Mouse (Mus musculus) left cerebral cortex, postnatal 10 days (tissue): ENCODE results near the gene Plppr3. TPM values are rescaled to one million over a fixed set of nuclear protein-coding genes. Genes with fewer than 3 reads are reported as not detected.
A peak's percentile ranks its signal among the peaks of the same experiment; 100 is the strongest.

ENCODE experiments used
- DNase-seq, 2 experiments: peaks; one replicate each; pipeline ENCODE4 v3.0.0; 2021 to 2022; ENCODE audit warnings: low spot score in 2 of 2, mixed read lengths in 1 of 2; ENCODE audit errors: extremely low spot score in 1 of 2
- intact Hi-C: fragments of 180-260 bp; cut with DNase I; formaldehyde crosslinking; loops from one replicate; pipeline ENCODE4 v1.15.1; 2025
- total RNA-seq, 2 experiments: library from RNA; stranded (reverse); gene quantifications; 2 replicates each; pipeline ENCODE4 v1.2.3; 2021

Gene Plppr3
- total RNA-seq, 2 experiments from 2014 or later, result 135 to 142 TPM

- intact Hi-C loops, result loop anchor here (10.0 kb wide), 1 partner anchor 117 kb away; no protein-coding TSS in a partner anchor
Observed at GRCm38 (mm10) chr10:79838151-79838550, 36.3 kb downstream of the Plppr3 start.

GRCm38 (mm10) chr10:79836918-79837317 is 37.5 kb downstream of the Plppr3 start:
- intact Hi-C loops, result loop anchor here (10.0 kb wide), 1 partner anchor 118 kb away; no protein-coding TSS in a partner anchor
- DNase-seq, result no peak

More at GRCm38 (mm10) chr10:79838151-79838550, 36.3 kb downstream of the Plppr3 start:
- no peak for DNase-seq

DNA sequence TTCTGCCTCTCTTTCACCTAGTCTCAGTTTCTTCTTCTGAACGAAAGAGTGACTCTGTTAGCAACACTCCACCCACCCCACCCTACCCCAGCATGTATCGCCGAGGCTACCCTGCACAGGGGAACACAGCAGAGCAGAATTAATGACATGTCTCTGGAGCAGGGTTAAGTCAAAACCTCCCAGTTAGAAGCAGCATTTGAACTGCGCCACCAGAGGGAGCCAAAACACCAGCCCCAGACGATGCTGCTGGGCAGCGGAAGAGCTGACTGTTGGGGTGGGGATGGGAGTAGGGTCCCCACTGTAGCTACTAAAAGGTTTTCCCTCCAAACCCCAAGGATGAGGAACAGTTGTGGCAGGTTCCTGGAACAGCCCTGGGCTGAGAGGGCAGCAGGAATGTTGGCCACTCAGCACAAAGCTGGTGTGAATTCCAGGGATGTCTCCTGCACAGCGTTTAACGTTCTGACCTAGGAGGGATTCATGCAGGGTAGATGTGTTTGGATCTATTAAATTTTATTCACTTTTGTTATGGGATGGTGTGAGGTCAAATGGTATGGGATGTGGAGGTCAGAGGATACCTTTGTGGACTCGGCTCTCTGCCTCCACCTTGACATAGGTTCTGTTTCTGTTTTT is 39.5 kb downstream of the Plppr3 start:
- intact Hi-C loops, result loop anchor here (2.0 to 10.0 kb wide), 2 partner anchors 90 to 120 kb away; no protein-coding TSS in a partner anchor
- DNase-seq, result peak in 1 of 2 experiments; percentile 84

DNA sequence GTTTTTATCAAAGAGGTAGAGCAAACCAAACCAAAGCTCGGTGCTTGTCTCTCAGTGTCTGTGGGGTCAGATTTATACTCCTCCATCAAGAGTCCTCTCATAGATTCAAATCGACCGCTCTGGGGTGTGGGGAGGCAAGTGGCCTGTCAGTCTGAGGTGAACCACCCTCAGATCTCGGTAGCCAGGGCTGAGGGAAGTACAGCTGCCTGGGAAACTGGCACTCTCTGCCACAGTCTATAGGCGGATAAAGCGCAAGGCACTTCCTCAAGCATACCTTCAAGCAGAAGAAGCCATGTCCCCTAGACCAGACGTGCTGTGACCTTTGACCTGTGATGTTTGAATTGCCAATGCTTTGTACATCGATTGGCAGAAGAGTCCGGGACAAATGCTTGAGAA is 41.6 kb downstream of the Plppr3 start:
- DNase-seq, result no peak
- intact Hi-C loops, result loop anchor here (10.0 kb wide), 1 partner anchor 122 kb away; no protein-coding TSS in a partner anchor

- DNase-seq, result no peak
- intact Hi-C loops, result loop anchor here (10.0 kb wide), 1 partner anchor 123 kb away; no protein-coding TSS in a partner anchor
Observed at GRCm38 (mm10) chr10:79832026-79832785, 42.2 kb downstream of the Plppr3 start.

DNA sequence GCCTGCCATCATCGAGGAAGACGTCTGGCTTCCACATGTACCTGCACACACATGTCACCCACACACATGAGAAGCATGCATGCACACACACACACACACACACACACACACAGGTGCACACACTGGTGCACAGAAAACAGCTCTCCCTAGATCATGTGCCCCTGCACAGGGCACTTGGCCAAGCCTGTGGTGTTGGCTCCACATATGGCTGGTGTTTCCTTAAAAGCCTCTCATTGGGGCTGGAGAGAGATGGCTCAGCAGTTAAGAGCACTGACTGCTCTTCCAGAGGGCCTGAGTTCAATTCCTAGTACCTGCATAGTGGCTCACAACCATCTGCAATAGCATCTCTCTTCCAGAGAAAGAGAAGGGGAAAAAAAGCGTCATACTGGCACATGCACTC is 42.9 kb downstream of the Plppr3 start:
- DNase-seq, result no peak
- intact Hi-C loops, result loop anchor here (10.0 kb wide), 1 partner anchor 123 kb away; no protein-coding TSS in a partner anchor

DNA sequence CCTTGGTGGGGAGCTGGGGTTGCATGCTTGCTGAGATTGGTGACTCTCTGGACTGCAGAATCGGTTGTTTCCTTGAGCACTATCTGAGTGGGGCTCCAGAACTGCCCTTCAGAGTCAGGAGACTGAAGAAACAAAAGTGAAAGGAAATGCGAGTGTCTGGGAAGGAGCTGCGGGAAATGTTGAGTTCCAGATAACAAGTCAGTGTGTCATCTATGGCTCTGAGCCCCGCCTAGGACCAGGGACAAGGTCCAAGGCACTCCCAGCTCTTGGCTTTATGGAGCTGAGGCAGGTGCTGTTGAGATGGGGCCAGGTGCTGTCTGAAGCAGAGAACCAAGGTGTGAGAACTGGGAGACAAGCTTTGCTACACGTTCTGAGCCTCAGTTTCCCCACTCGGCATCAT is 50.0 kb downstream of the Plppr3 start:
- no peak for DNase-seq

DNA sequence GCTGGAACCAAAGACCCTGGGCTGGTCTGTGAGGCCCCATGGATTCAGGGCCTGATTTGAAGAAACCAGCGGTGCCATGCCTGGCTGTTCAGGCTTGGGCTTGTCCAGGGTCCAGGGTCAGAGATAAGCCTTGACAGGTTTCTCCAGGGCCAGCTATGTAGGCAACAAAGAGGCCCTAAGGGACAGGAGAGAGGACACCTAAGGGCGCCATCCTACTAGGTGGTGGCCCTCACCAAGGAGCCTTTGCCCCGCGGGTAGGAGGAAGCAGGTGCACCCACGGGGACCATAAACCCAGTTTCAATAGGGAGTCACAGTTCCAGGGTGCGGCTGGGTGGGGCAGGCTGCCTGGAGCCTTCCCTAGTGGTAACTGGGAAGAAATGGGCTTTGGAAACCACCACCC is 51.4 kb downstream of the Plppr3 start:
- intact Hi-C loops, result no loop called here
- DNase-seq, result no peak

More for the DNA sequence above, 50.0 kb downstream of the Plppr3 start:
- intact Hi-C loops, result no loop called here

DNA sequence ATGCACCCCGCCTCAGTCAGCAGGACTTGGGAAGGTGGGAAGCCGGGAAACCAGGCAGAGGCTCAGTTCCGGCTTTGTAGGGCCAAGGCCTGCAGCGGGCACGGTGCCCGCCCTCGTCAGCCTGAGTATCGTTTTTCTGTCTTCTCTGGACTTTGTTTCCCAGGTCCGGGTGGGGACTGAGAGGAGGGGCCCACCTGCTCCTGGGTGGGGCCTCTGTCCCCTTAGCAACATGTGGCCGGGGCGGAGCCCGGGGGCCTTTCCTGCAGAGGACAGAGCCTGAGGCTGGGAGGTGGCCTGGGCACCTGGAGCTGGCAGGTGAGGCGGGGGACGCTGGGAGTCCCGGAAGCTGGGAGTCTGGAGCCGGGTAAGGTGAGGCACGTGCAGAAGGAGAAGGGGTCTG is 52.1 kb downstream of the Plppr3 start:
- intact Hi-C loops, result no loop called here
- no peak for DNase-seq

DNA sequence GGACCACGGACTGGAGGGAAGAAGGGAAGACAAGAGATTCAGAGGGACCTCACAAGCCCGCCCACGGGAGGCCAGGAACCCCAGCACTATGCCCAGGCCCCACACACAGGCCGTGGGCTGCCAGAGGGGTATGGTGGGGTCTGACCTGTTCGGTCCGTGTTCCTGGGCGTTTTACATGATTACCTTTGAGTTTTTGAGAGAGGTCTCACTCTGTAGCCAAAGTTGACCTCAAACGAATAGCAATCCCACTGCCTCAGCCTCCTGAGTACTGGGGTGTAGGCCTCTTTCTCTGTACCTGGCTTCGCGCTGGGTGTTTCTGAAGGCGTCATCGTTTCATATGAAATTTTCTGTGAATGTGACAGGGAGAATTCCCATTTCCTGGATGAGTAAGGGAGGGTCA is 52.7 kb downstream of the Plppr3 start:
- DNase-seq, result no peak
- intact Hi-C loops, result no loop called here

GRCm38 (mm10) chr10:79820782-79821181 is 53.7 kb downstream of the Plppr3 start, which contains the start of gene Misp:
TSS of gene Misp (plus strand) at chr10:79820989.
- DNase-seq, result no peak
- intact Hi-C loops, result no loop called here

GRCm38 (mm10) chr10:79820277-79820676 is 54.2 kb downstream of the Plppr3 start:
- intact Hi-C loops, result no loop called here

GRCm38 (mm10) chr10:79819606-79820005 is 54.8 kb downstream of the Plppr3 start:
- DNase-seq, result no peak
- intact Hi-C loops, result no loop called here

More at GRCm38 (mm10) chr10:79820277-79820676, 54.2 kb downstream of the Plppr3 start:
- no peak for DNase-seq

GRCm38 (mm10) chr10:79818225-79818624 is 56.2 kb downstream of the Plppr3 start:
- DNase-seq, result no peak
- intact Hi-C loops, result no loop called here

DNA sequence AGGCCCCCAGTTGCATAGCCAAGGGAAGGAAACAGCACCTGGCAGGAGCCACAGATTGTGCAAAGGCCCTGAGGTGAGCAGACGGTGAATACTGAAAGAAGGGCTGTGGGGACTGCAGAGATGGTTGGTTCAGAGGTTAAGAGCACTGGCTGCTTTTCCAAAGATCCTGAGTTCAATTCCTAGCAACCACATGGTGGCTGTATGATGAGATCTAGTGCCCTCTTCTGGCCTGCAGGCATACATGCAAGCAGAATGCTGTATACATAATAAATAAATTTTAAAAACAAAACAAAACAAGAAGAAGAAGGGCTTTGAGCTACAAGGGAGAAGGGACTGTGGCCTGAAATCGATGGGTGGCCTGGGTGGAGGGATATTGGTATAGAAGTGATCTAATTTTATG is 57.3 kb downstream of the Plppr3 start:
- no peak for DNase-seq
- intact Hi-C loops, result no loop called here

- intact Hi-C loops, result no loop called here
- DNase-seq, result no peak
Observed at GRCm38 (mm10) chr10:79815671-79816494, 58.6 kb downstream of the Plppr3 start.

- DNase-seq, result no peak
- intact Hi-C loops, result no loop called here
Observed at GRCm38 (mm10) chr10:79814271-79814842, 60.1 kb downstream of the Plppr3 start.

- intact Hi-C loops, result loop anchor here (2.0 kb wide), 2 partner anchors 19 to 43 kb away; partner anchors contain the start of gene Palm
- peak; percentile 79 to 84 for DNase-seq
Observed at GRCm38 (mm10) chr10:79811736-79812637, 62.4 kb downstream of the Plppr3 start.
